Mouse (Mus musculus) midbrain, embryonic 14.5 days (tissue): ENCODE results near the gene Ears2. TPM values are rescaled to one million over a fixed set of nuclear protein-coding genes. Genes with fewer than 3 reads are reported as not detected.
A peak's percentile ranks its signal among the peaks of the same experiment; 100 is the strongest.

Experiments
- ATAC-seq: fragments of 200-750 bp; cut with Nextera tagmentation; 2 replicates; pipeline ENCODE4 v1.8.0; 2017; ENCODE audit warnings: moderate number of reproducible peaks, moderate library complexity; ENCODE audit not compliant: low FRiP score, low TSS enrichment
- DNase-seq: peaks from one replicate; pipeline ENCODE4 v3.0.0-alpha.2; 2015
- H3K27ac ChIP-seq: fragments of 300-500 bp; sonication (generic); replicated peaks from 2 replicates; pipeline ENCODE4 v1.5.1; 2014; ENCODE audit warnings: mild to moderate bottlenecking, low read depth, low read length, moderate library complexity
- H3K27me3 ChIP-seq: fragments of 300-500 bp; sonication (generic); 2 replicates; pipeline ENCODE4 v1.6.1; 2014; ENCODE audit warnings: low read length, control low read depth, mixed read lengths; ENCODE audit not compliant: control insufficient read depth, insufficient read depth
- H3K36me3 ChIP-seq: fragments of 300-500 bp; sonication (generic); 2 replicates; pipeline ENCODE4 v1.6.1; 2014; ENCODE audit warnings: low read length, control low read depth; ENCODE audit not compliant: control insufficient read depth, insufficient read depth
- H3K4me1 ChIP-seq: fragments of 300-500 bp; sonication (generic); 2 replicates; pipeline ENCODE4 v1.6.1; 2014; ENCODE audit warnings: mild to moderate bottlenecking, antibody characterized with exemption, low read length, control low read depth; ENCODE audit not compliant: control insufficient read depth, insufficient read depth
- H3K4me2 ChIP-seq: fragments of 300-500 bp; sonication (generic); 2 replicates; pipeline ENCODE4 v1.6.1; 2014; ENCODE audit warnings: mild to moderate bottlenecking, low read length, moderate library complexity
- H3K4me3 ChIP-seq: fragments of 300-500 bp; sonication (generic); replicated peaks from 2 replicates; pipeline ENCODE4 v1.5.1; 2014; ENCODE audit warnings: low read depth, low read length
- H3K9ac ChIP-seq: fragments of 300-500 bp; sonication (generic); replicated peaks from 2 replicates; pipeline ENCODE4 v1.6.1; 2014; ENCODE audit warnings: mild to moderate bottlenecking, low read length, moderate library complexity
- H3K9me3 ChIP-seq: fragments of 300-500 bp; sonication (generic); 2 replicates; pipeline ENCODE4 v1.6.1; 2016; ENCODE audit warnings: low read length, control low read depth, mixed read lengths; ENCODE audit not compliant: control insufficient read depth
- WGBS: fragments of 180-500 bp; shearing (Covaris S2); extraction: QIAGEN DNeasy Blood & Tissue Kit; methylation state at CpG from one replicate; pipeline ENCODE4 v1.1.7; 2014; 5-methylcytosine and 5-hydroxymethylcytosine counted together
- polyA plus RNA-seq: library from polyadenylated mRNA; unstranded; fragments of >200 nt; fragmentation: Nextera tagmentation; extraction: Ambion mirVana; gene quantifications from 2 replicates; pipeline ENCODE4 v1.2.1, GENCODE M21; 2014

Ears2 gene
- polyA plus RNA-seq, 1 experiment from 2014 or later = 11.0 TPM

- no peak for DNase-seq
- Histone ChIP-seq H3K9ac (no peak overlapping the region), H3K4me3 (no peak overlapping the region), H3K4me2 (no peak overlapping the region), H3K4me1 (no peaks in the 10 kb centered on the region), H3K27me3 (no peaks in the 10 kb centered on the region), H3K9me3 (no peaks in the 10 kb centered on the region), H3K27ac (no peak overlapping the region), H3K36me3 (peaks cover 29% of the 10 kb centered on the region)
- whole genome bisulfite sequencing = 96% methylated on average over 9 of the region's 9 CpGs
- ATAC-seq = no peak
Observed at GRCm38 (mm10) chr7:122048191-122048590, 18.9 kb downstream of the Ears2 start.

GRCm38 (mm10) chr7:122046813-122047212 lies 20.2 kb downstream of the Ears2 start:
- WGBS = 92% methylated on average over 2 of the region's 2 CpGs
- DNase-seq (no peak), ATAC-seq (no peak)
- Histone ChIP-seq H3K9ac (no peak overlapping the region), H3K27ac (no peak overlapping the region), H3K4me1 (no peaks in the 10 kb centered on the region), H3K36me3 (peaks cover 29% of the 10 kb centered on the region), H3K27me3 (no peaks in the 10 kb centered on the region), H3K4me2 (no peak overlapping the region), H3K4me3 (no peak overlapping the region), H3K9me3 (no peaks in the 10 kb centered on the region)

- Histone ChIP-seq H3K36me3 (peaks cover 30% of the 10 kb centered on the region), H3K4me1 (no peaks in the 10 kb centered on the region), H3K9me3 (no peaks in the 10 kb centered on the region), H3K27me3 (no peaks in the 10 kb centered on the region), H3K4me2 (no peak overlapping the region), H3K4me3 (no peak overlapping the region), H3K27ac (no peak overlapping the region), H3K9ac (no peak overlapping the region)
- no peak for ATAC-seq
- no peak for DNase-seq
- 94% methylated on average over 1 of the region's 1 CpGs for WGBS
Observed at GRCm38 (mm10) chr7:122045711-122046110, 21.4 kb downstream of the Ears2 start.

- Histone ChIP-seq H3K36me3 (peaks cover 30% of the 10 kb centered on the region), H3K27me3 (no peaks in the 10 kb centered on the region)
- WGBS = 87% methylated on average over 4 of the region's 4 CpGs
Observed at GRCm38 (mm10) chr7:122045181-122045634, 21.9 kb downstream of the Ears2 start.

GRCm38 (mm10) chr7:122044106-122044505 lies 23.0 kb downstream of the Ears2 start:
- ATAC-seq (no peak), DNase-seq (no peak)
- H3K36me3 ChIP-seq = peaks cover 40% of the 10 kb centered on the region
- H3K9ac ChIP-seq = no peak overlapping the region
- H3K27me3 ChIP-seq = no peaks in the 10 kb centered on the region
- H3K4me2 ChIP-seq = no peak overlapping the region
- no peaks in the 10 kb centered on the region for H3K9me3 ChIP-seq
- H3K27ac ChIP-seq = no peak overlapping the region
- whole genome bisulfite sequencing = 91% methylated on average over 8 of the region's 8 CpGs
- H3K4me1 ChIP-seq = no peaks in the 10 kb centered on the region
- no peak overlapping the region for H3K4me3 ChIP-seq

More at GRCm38 (mm10) chr7:122045181-122045634, 21.9 kb downstream of the Ears2 start:
- Histone ChIP-seq H3K27ac (no peak overlapping the region), H3K9me3 (no peaks in the 10 kb centered on the region), H3K4me2 (no peak overlapping the region), H3K9ac (no peak overlapping the region), H3K4me1 (no peaks in the 10 kb centered on the region), H3K4me3 (no peak overlapping the region)
- no peak for ATAC-seq
- DNase-seq = no peak

- no peak overlapping the region for H3K4me3 ChIP-seq
- H3K27me3 ChIP-seq = no peaks in the 10 kb centered on the region
- WGBS = 56% methylated on average over 2 of the region's 2 CpGs
- H3K9me3 ChIP-seq = no peaks in the 10 kb centered on the region
- H3K27ac ChIP-seq = no peak overlapping the region
- H3K9ac ChIP-seq = no peak overlapping the region
- H3K4me2 ChIP-seq = no peak overlapping the region
- ATAC-seq (no peak), DNase-seq (no peak)
- peaks cover 18% of the 10 kb centered on the region for H3K36me3 ChIP-seq
- no peaks in the 10 kb centered on the region for H3K4me1 ChIP-seq
Observed at GRCm38 (mm10) chr7:122034348-122034747, 32.7 kb downstream of the Ears2 start.

GRCm38 (mm10) chr7:122033371-122033770 lies 33.7 kb downstream of the Ears2 start:
- Histone ChIP-seq H3K27ac (no peak overlapping the region), H3K9ac (no peak overlapping the region)
- WGBS = 69% methylated on average over 3 of the region's 3 CpGs

GRCm38 (mm10) chr7:122022131-122022530 lies 44.9 kb downstream of the Ears2 start:
- DNase-seq = no peak
- Histone ChIP-seq H3K4me1 (peaks cover 16% of the 10 kb centered on the region), H3K4me3 (no peak overlapping the region), H3K36me3 (no peaks in the 10 kb centered on the region), H3K9ac (no peak overlapping the region), H3K27ac (no peak overlapping the region), H3K9me3 (no peaks in the 10 kb centered on the region), H3K4me2 (no peak overlapping the region), H3K27me3 (no peaks in the 10 kb centered on the region)
- ATAC-seq = no peak
- WGBS = 97% methylated on average over 2 of the region's 2 CpGs

More at GRCm38 (mm10) chr7:122033371-122033770, 33.7 kb downstream of the Ears2 start:
- DNase-seq = no peak
- Histone ChIP-seq H3K36me3 (peaks cover 9% of the 10 kb centered on the region), H3K4me3 (no peak overlapping the region), H3K4me2 (no peak overlapping the region), H3K4me1 (no peaks in the 10 kb centered on the region), H3K9me3 (no peaks in the 10 kb centered on the region), H3K27me3 (no peaks in the 10 kb centered on the region)
- ATAC-seq = no peak

- peak within 1 kb of the TSS; percentile 85 for H3K9ac ChIP-seq
- DNase-seq = peak; percentile 95
- peak; percentile 91 for ATAC-seq
- H3K36me3 ChIP-seq = no peaks in the 10 kb centered on the region
- H3K9me3 ChIP-seq = no peaks in the 10 kb centered on the region
- peak within 1 kb of the TSS; percentile 93 for H3K27ac ChIP-seq
- no peaks in the 10 kb centered on the region for H3K27me3 ChIP-seq
- H3K4me2 ChIP-seq = peak within 1 kb of the TSS; percentile 67
- peaks cover 23% of the 10 kb centered on the region for H3K4me1 ChIP-seq
- peak within 1 kb of the TSS; percentile 77 for H3K4me3 ChIP-seq
- under 1% methylated on average over 41 of the region's 50 CpGs for WGBS
Observed at GRCm38 (mm10) chr7:122020667-122021354, 46.3 kb downstream of the Ears2 start, which contains the start of gene Gga2. TSS of gene Gga2 (minus strand) at chr7:122021222.
